Mouse (Mus musculus) heart, adult 2 months (tissue): ENCODE results near the gene Asb4.

Experiments used
- CTCF ChIP-seq: fragments of 200-600 bp; IDR thresholded peaks from 2 replicates; pipeline ENCODE4 v1.8.1; 2022; ENCODE audit warnings: antibody characterized with exemption, mild to moderate bottlenecking, moderate library complexity
- EP300 ChIP-seq: fragments of 200-500 bp; IDR thresholded peaks from 2 replicates; pipeline ENCODE4 v1.6.1; 2011; ENCODE audit warnings: low read depth, low read length, control low read depth; ENCODE audit not compliant: insufficient read depth
- POLR2A ChIP-seq: fragments of 200-500 bp; IDR thresholded peaks from 2 replicates; pipeline ENCODE4 v1.6.1; 2011; ENCODE audit warnings: mild to moderate bottlenecking, low read depth, low read length, control low read depth; ENCODE audit not compliant: insufficient read depth

DNA sequence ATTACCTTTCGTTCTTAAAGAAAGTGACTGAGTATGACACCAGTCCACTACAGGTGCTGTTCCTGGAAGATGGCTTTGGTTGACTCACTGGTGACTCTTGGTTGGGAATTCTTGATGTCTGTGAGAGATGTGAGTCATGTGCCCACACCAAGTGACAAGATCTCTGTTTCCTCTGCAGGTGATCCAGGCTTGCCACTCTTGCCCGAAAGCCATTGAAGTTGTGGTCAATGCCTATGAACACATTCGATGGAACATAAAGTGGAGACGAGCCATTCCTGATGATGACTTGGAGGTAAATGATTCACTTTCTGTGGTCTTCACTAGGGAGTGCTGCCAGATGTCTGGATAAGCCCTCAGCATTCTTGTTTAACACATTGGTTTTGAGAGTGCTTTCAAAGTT lies 46.4 kb downstream of the Asb4 start:
- TF ChIP-seq CTCF (no peak), EP300 (no peak), POLR2A (no peak)
